In the genomic region with DNA sequence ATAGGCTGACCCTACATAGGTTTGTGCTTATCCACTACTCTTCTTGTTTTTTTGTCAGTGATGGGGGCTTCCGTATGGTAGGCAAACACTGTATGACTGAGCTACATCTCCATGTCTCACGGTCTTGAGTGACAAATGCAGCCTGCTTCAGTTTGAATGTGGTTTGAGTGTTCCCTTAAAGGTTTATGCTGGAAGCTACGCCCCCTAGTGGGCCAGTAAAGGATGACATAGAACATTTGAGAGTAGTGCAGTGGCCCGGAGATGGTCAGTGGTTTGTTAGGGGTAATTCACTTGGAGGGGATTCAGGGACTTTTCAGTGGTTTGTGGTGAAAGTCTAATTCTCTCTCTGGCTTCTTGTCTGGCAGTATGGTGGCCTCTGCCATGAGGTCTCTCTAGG, we compare ENCODE assay signal across 10 mouse cellular contexts. TPM values are rescaled to one million over a fixed set of nuclear protein-coding genes. Genes with fewer than 3 reads are reported as not detected.
DNase-seq lines count a peak whose midpoint lies in the region; TF ChIP-seq lines count a peak whose summit lies in the region.
"Had no signal": no experiment of that assay in that cellular context is flagged by ENCODE, and none has a peak within 500 bp of the region (broad histone marks: within the 10 kb centered on the region; RNA-seq: fewer than 3 reads in every experiment).

No protein-coding gene starts in this region.

- H3K27me3 ChIP-seq in midbrain, embryonic 10.5 days (ENCODE audit: low read depth, poor library complexity, severe bottlenecking): no peaks in the 10 kb centered on the region
- H3K27me3 ChIP-seq: megakaryocyte, embryonic 14.5 days had no signal

- no peaks in the 10 kb centered on the region for H3K36me3 ChIP-seq in midbrain, embryonic 10.5 days

- peaks cover 38% of the 10 kb centered on the region for H3K4me1 ChIP-seq in midbrain, embryonic 10.5 days

- no peak overlapping the region for H3K4me3 ChIP-seq in midbrain, embryonic 10.5 days
- H3K4me3 ChIP-seq: megakaryocyte, embryonic 14.5 days had no signal

- DNase-seq in lung, postnatal 14 days: peak; percentile 11
- DNase-seq in lung, postnatal 10 days: no peak
- DNase-seq in brain, embryonic 14.5 days (ENCODE audit: low read depth): peak; percentile 28
- peak; percentile 20 for DNase-seq in midbrain, embryonic 10.5 days (ENCODE audit: low spot score)
- DNase-seq in thymus, postnatal 25 days: peak; percentile 65
- DNase-seq in right cerebral cortex, postnatal 10 days (ENCODE audit: low spot score in 2 of 2): no peak
- DNase-seq in kidney, postnatal 14 days: no peak
- DNase-seq: cerebellum, adult 2 months; heart, postnatal 4 days had no signal

- peak overlapping the region; percentile 96 for H3K27ac ChIP-seq in midbrain, embryonic 10.5 days (replicated peaks)

- TF ChIP-seq CTCF in brain, embryonic 14.5 days (IDR thresholded peaks at IDR 0.05; ENCODE audit: borderline replicate concordance, extremely low read depth, insufficient read depth, insufficient read length): peak; percentile 17; the same call in 1 of the 2 replicates

- 72% methylated on average over 4 of the region's 4 CpGs for WGBS in midbrain, embryonic 10.5 days

- TF ChIP-seq POLR2A in brain, embryonic 14.5 days (IDR thresholded peaks at IDR 0.05; ENCODE audit: borderline replicate concordance, extremely low read depth, insufficient read depth, insufficient read length, poor library complexity, severe bottlenecking): no peak

- no peaks in the 10 kb centered on the region for H3K9me3 ChIP-seq in midbrain, embryonic 10.5 days (replicated peaks)
- H3K9me3 ChIP-seq: megakaryocyte, embryonic 14.5 days had no signal

RNA-seq across cellular contexts. Expression of a gene that starts 16.8 kb away (rescaled TPM):
- not detected in 2 replicates for polyA plus RNA-seq in brain, embryonic 14.5 days (2012; rRNA removed)
- polyA plus RNA-seq in midbrain, embryonic 10.5 days (2016; fragmentation: Nextera tagmentation; extraction: Ambion mirVana): 0.10 TPM in 1 of 2 replicates, not detected in the other
- polyA plus RNA-seq: cerebellum, adult 2 months had no signal

RNA-seq across cellular contexts. Expression of a gene that starts 52.6 kb away (rescaled TPM):
- polyA plus RNA-seq in brain, embryonic 14.5 days (2012; rRNA removed): 0.10 TPM in 1 of 2 replicates, not detected in the other
- polyA plus RNA-seq in midbrain, embryonic 10.5 days (2016; fragmentation: Nextera tagmentation; extraction: Ambion mirVana): not detected in 2 replicates
- polyA plus RNA-seq: cerebellum, adult 2 months had no signal

Comparison
In these comparisons a context has a peak if more than half of its experiments do, and no peak if none do; other contexts are left out.
1. DNase-seq: peak in lung, postnatal 14 days (single experiment), brain, embryonic 14.5 days (single experiment), midbrain, embryonic 10.5 days (single experiment) and thymus, postnatal 25 days (single experiment); none in lung, postnatal 10 days (single experiment), right cerebral cortex, postnatal 10 days (0 of 2) and kidney, postnatal 14 days (single experiment).